Mouse (Mus musculus) testis, adult 2 months (tissue): ENCODE measurements around the gene Eif1ax.

Source experiments
- CTCF ChIP-seq: fragments of 200-500 bp; IDR thresholded peaks from 2 replicates; pipeline ENCODE4 v1.5.1; 2012; ENCODE audit warnings: low read depth, mild to moderate bottlenecking, inconsistent platforms, low read length, moderate library complexity; ENCODE audit not compliant: control insufficient read depth, insufficient read depth, insufficient replicate concordance
- POLR2A ChIP-seq: fragments of 200-500 bp; IDR thresholded peaks from 2 replicates; pipeline ENCODE4 v1.6.1; 2012; ENCODE audit warnings: low read depth, mild to moderate bottlenecking, inconsistent platforms, low read length, moderate library complexity; ENCODE audit not compliant: control insufficient read depth

- TF ChIP-seq CTCF (no peak), POLR2A (no peak)
Measured at GRCm38 (mm10) chrX:159372753-159373144, 771 bp downstream of the Eif1ax start.
